Mouse (Mus musculus): ENCODE results near the gene Rpl18a. TPM values are rescaled to one million over a fixed set of nuclear protein-coding genes. Genes with fewer than 3 reads are reported as not detected.

Gene Rpl18a
- polyA plus RNA-seq, 1 experiment from 2014 or later = 5,375 TPM

DNA sequence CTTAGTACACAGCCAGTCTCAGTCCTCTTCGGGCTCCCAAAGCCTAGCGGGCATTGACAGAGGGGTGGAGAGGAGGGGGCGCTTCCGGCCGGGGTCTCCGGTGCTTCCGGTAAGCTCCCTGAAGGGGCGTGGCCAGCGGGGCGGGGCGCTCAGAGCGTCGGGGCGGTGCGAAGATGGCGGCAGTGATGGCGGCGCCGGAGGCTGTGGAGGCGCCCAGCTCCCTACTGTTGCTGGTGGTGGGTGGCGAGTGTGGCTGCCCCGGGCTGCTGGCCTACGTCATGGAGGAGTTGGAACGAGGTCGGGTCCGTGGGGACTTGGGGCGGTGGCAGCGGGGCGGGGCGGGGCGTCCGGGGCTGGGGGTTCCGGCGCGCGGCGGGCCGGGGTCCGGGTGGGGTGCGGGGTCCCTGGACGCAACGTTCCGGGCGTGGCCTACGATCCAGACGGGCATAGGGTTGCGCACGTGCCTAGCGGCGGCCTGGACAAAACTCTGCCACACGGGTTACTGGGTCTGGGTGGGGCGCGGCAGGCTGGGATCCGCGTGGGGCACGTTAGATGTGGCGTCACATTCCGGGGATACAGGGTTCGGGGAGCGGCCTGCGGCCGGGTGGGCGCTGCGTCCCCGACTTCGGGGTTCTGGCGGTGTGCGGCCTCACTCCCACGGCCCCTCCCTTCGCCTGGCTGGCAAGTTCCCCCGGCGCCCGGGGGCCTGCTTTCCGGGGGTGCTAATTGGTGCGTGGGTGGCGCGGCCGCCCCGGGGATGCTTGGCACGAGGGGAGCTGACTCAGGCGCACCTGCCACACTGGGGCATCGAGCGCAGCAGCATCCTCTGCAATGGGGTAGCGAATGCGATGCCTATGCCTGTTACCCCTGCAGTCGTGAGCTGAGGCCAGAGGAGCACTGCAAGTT, 8.9 kb upstream of the Rpl18a start, which contains the start of gene Map1s:
Map1s (plus strand) TSS at position 102 of the 906 bp plus-strand sequence.
- ATAC-seq (ENCODE audit: low FRiP score, low TSS enrichment) = peak; percentile 93
- WGBS = under 1% methylated on average over 60 of the region's 86 CpGs
- peaks cover 6% of the 10 kb centered on the region for H3K4me1 ChIP-seq (ENCODE audit: control insufficient read depth, insufficient read depth, low read length)
- H3K36me3 ChIP-seq (ENCODE audit: control insufficient read depth, insufficient read depth, low read length) = peaks cover 6% of the 10 kb centered on the region; the same call in 1 of the 2 replicates
- peak within 1 kb of the TSS; percentile 45 for H3K27ac ChIP-seq (ENCODE audit: low read depth, low read length)
- H3K4me2 ChIP-seq (replicated peaks; ENCODE audit: low read depth, low read length) = peak within 1 kb of the TSS; percentile 90
- peak within 1 kb of the TSS; percentile 94 for H3K4me3 ChIP-seq (ENCODE audit: low read length)
- H3K9me3 ChIP-seq (ENCODE audit: control insufficient read depth, low read length) = no peaks in the 10 kb centered on the region
- peaks cover 3% of the 10 kb centered on the region; the same call in 1 of the 2 replicates for H3K27me3 ChIP-seq (ENCODE audit: control insufficient read depth, insufficient read depth, low read length)
- H3K9ac ChIP-seq (ENCODE audit: low read depth, low read length) = peak within 1 kb of the TSS; percentile 91

- WGBS = 17% methylated on average over 8 of the region's 8 CpGs
- H3K36me3 ChIP-seq (ENCODE audit: control insufficient read depth, insufficient read depth, low read length) = no peaks in the 10 kb centered on the region
- H3K27ac ChIP-seq (ENCODE audit: low read depth, low read length) = peak overlapping the region; percentile 45; the same call in 1 of the 2 replicates
- peaks cover 3% of the 10 kb centered on the region; the same call in 1 of the 2 replicates for H3K27me3 ChIP-seq (ENCODE audit: control insufficient read depth, insufficient read depth, low read length)
- H3K9ac ChIP-seq (ENCODE audit: low read depth, low read length) = peak overlapping the region; percentile 91; the same call in 1 of the 2 replicates
- peak; percentile 22 for ATAC-seq (ENCODE audit: low FRiP score, low TSS enrichment)
- H3K4me3 ChIP-seq (ENCODE audit: low read length) = peak overlapping the region; percentile 94
- peaks cover 6% of the 10 kb centered on the region for H3K4me1 ChIP-seq (ENCODE audit: control insufficient read depth, insufficient read depth, low read length)
- no peaks in the 10 kb centered on the region for H3K9me3 ChIP-seq (ENCODE audit: control insufficient read depth, low read length)
- peak overlapping the region; percentile 90 for H3K4me2 ChIP-seq (replicated peaks; ENCODE audit: low read depth, low read length)
These were observed 8.2 kb upstream of the Rpl18a start for GRCm38 (mm10) chr8:70905463-70905830.

DNA sequence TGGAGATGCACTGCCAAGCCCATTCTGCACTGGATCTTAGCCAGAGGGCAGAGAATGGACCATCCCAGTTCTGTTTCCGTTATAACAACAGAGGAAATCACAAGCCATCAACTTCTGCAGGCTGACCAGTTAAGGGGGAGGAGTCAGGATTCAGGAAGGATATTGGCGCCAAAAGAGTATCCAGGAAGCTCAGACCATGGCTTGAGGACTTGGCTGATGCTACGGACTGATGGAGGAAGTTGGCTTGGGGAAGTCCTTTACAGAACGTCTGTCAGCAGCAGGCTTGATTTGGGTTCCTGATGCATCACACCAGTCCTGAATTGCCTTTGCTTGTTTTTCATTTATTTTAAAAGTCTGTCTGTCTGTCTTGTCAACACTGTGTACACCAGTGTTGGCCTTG, 7.3 kb upstream of the Rpl18a start:
- WGBS = 70% methylated on average over 4 of the region's 4 CpGs
- Histone ChIP-seq H3K4me1 (ENCODE audit: control insufficient read depth, insufficient read depth, low read length) (peaks cover 6% of the 10 kb centered on the region), H3K9ac (ENCODE audit: low read depth, low read length) (no peak overlapping the region), H3K27ac (ENCODE audit: low read depth, low read length) (no peak overlapping the region), H3K4me2 (replicated peaks; ENCODE audit: low read depth, low read length) (no peak overlapping the region), H3K27me3 (ENCODE audit: control insufficient read depth, insufficient read depth, low read length) (peaks cover 3% of the 10 kb centered on the region; the same call in 1 of the 2 replicates), H3K36me3 (ENCODE audit: control insufficient read depth, insufficient read depth, low read length) (no peaks in the 10 kb centered on the region), H3K9me3 (ENCODE audit: control insufficient read depth, low read length) (no peaks in the 10 kb centered on the region), H3K4me3 (ENCODE audit: low read length) (no peak overlapping the region)
- no peak for ATAC-seq (ENCODE audit: low FRiP score, low TSS enrichment)

GRCm38 (mm10) chr8:70903582-70903981, 6.4 kb upstream of the Rpl18a start:
- Histone ChIP-seq H3K27ac (ENCODE audit: low read depth, low read length) (no peak overlapping the region), H3K4me1 (ENCODE audit: control insufficient read depth, insufficient read depth, low read length) (peaks cover 6% of the 10 kb centered on the region), H3K27me3 (ENCODE audit: control insufficient read depth, insufficient read depth, low read length) (peaks cover 3% of the 10 kb centered on the region; the same call in 1 of the 2 replicates), H3K4me2 (replicated peaks; ENCODE audit: low read depth, low read length) (no peak overlapping the region), H3K4me3 (ENCODE audit: low read length) (no peak overlapping the region), H3K9ac (ENCODE audit: low read depth, low read length) (no peak overlapping the region), H3K9me3 (ENCODE audit: control insufficient read depth, low read length) (no peaks in the 10 kb centered on the region), H3K36me3 (ENCODE audit: control insufficient read depth, insufficient read depth, low read length) (no peaks in the 10 kb centered on the region)
- ATAC-seq (ENCODE audit: low FRiP score, low TSS enrichment) = no peak

GRCm38 (mm10) chr8:70903112-70903511, 5.9 kb upstream of the Rpl18a start:
- Histone ChIP-seq H3K9me3 (ENCODE audit: control insufficient read depth, low read length) (no peaks in the 10 kb centered on the region), H3K27me3 (ENCODE audit: control insufficient read depth, insufficient read depth, low read length) (peaks cover 3% of the 10 kb centered on the region; the same call in 1 of the 2 replicates), H3K4me2 (replicated peaks; ENCODE audit: low read depth, low read length) (no peak overlapping the region), H3K4me1 (ENCODE audit: control insufficient read depth, insufficient read depth, low read length) (peaks cover 10% of the 10 kb centered on the region), H3K4me3 (ENCODE audit: low read length) (no peak overlapping the region), H3K36me3 (ENCODE audit: control insufficient read depth, insufficient read depth, low read length) (no peaks in the 10 kb centered on the region), H3K9ac (ENCODE audit: low read depth, low read length) (no peak overlapping the region), H3K27ac (ENCODE audit: low read depth, low read length) (no peak overlapping the region)
- WGBS = 48% methylated on average over 4 of the region's 4 CpGs
- no peak for ATAC-seq (ENCODE audit: low FRiP score, low TSS enrichment)

GRCm38 (mm10) chr8:70902211-70902610, 5.0 kb upstream of the Rpl18a start:
- no peak for ATAC-seq (ENCODE audit: low FRiP score, low TSS enrichment)
- WGBS = 29% methylated on average over 5 of the region's 5 CpGs
- no peak overlapping the region for H3K27ac ChIP-seq (ENCODE audit: low read depth, low read length)

DNA sequence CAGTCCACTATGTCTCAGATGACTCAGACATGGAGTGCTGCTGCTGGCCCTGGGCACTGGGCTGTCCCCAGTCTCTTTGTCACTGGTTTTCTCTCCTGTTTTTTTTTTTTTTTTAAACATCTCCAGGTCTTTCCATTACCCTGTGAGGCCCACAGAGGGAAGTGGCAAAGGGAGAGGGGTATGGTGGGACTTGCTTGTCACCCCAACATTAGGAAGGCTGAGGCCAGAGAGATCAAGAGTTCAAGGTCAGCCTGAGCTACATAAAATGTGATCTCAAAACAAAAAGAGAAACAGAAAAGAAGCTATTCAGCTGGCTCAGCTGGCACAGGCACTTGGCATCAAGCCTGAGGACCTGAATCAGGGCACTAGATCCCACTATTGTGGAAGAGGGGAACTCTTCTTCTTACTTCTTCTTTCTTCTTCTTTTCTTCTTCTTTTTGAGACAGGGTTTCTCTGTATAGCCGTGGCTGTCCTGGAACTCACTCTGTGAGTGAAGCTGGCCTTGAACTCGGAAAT, 3.7 kb upstream of the Rpl18a start:
- no peak overlapping the region for H3K27ac ChIP-seq (ENCODE audit: low read depth, low read length)
- peaks cover 4% of the 10 kb centered on the region; the same call in 1 of the 2 replicates for H3K36me3 ChIP-seq (ENCODE audit: control insufficient read depth, insufficient read depth, low read length)
- H3K9me3 ChIP-seq (ENCODE audit: control insufficient read depth, low read length) = no peaks in the 10 kb centered on the region
- H3K9ac ChIP-seq (ENCODE audit: low read depth, low read length) = no peak overlapping the region
- H3K27me3 ChIP-seq (ENCODE audit: control insufficient read depth, insufficient read depth, low read length) = peaks cover 3% of the 10 kb centered on the region; the same call in 1 of the 2 replicates
- ATAC-seq (ENCODE audit: low FRiP score, low TSS enrichment) = no peak
- H3K4me3 ChIP-seq (ENCODE audit: low read length) = no peak overlapping the region
- no peak overlapping the region for H3K4me2 ChIP-seq (replicated peaks; ENCODE audit: low read depth, low read length)
- WGBS = 72% methylated on average over 2 of the region's 2 CpGs
- peaks cover 5% of the 10 kb centered on the region; the same call in 1 of the 2 replicates for H3K4me1 ChIP-seq (ENCODE audit: control insufficient read depth, insufficient read depth, low read length)

More at GRCm38 (mm10) chr8:70902211-70902610, 5.0 kb upstream of the Rpl18a start:
- Histone ChIP-seq H3K36me3 (ENCODE audit: control insufficient read depth, insufficient read depth, low read length) (no peaks in the 10 kb centered on the region), H3K4me3 (ENCODE audit: low read length) (no peak overlapping the region), H3K4me1 (ENCODE audit: control insufficient read depth, insufficient read depth, low read length) (peaks cover 10% of the 10 kb centered on the region), H3K9me3 (ENCODE audit: control insufficient read depth, low read length) (no peaks in the 10 kb centered on the region), H3K27me3 (ENCODE audit: control insufficient read depth, insufficient read depth, low read length) (peaks cover 3% of the 10 kb centered on the region; the same call in 1 of the 2 replicates), H3K9ac (ENCODE audit: low read depth, low read length) (no peak overlapping the region), H3K4me2 (replicated peaks; ENCODE audit: low read depth, low read length) (no peak overlapping the region)

GRCm38 (mm10) chr8:70899226-70899625, 2.0 kb upstream of the Rpl18a start:
- Histone ChIP-seq H3K4me2 (replicated peaks; ENCODE audit: low read depth, low read length) (no peak overlapping the region), H3K9me3 (ENCODE audit: control insufficient read depth, low read length) (no peaks in the 10 kb centered on the region), H3K4me1 (ENCODE audit: control insufficient read depth, insufficient read depth, low read length) (peaks cover 8% of the 10 kb centered on the region), H3K27ac (ENCODE audit: low read depth, low read length) (no peak overlapping the region), H3K4me3 (ENCODE audit: low read length) (no peak overlapping the region), H3K9ac (ENCODE audit: low read depth, low read length) (no peak overlapping the region), H3K27me3 (ENCODE audit: control insufficient read depth, insufficient read depth, low read length) (no peaks in the 10 kb centered on the region), H3K36me3 (ENCODE audit: control insufficient read depth, insufficient read depth, low read length) (peaks cover 21% of the 10 kb centered on the region)
- WGBS = 83% methylated on average over 2 of the region's 2 CpGs
- ATAC-seq (ENCODE audit: low FRiP score, low TSS enrichment) = no peak
